Mouse (Mus musculus) kidney, embryonic 15.5 days (tissue): ENCODE measurements around the gene Nr1i2. TPM values are rescaled to one million over a fixed set of nuclear protein-coding genes. Genes with fewer than 3 reads are reported as not detected.
"Not testable (repeated sequence)": the region's sequence is repeated elsewhere in the genome, so short reads cannot be mapped to it uniquely, and the experiment has no call there.

Experiments
- ATAC-seq: fragments of 200-750 bp; cut with Nextera tagmentation; replicated peaks from 2 replicates; pipeline ENCODE4 v1.8.0; 2017; ENCODE audit warnings: moderate TSS enrichment; ENCODE audit not compliant: low FRiP score
- H3K27ac ChIP-seq: fragments of 300-500 bp; sonication (generic); 2 replicates; pipeline ENCODE4 v1.5.1; 2015; ENCODE audit warnings: mild to moderate bottlenecking, inconsistent platforms
- H3K27me3 ChIP-seq: fragments of 300-500 bp; sonication (generic); 2 replicates; pipeline ENCODE4 v1.6.1; 2015; ENCODE audit warnings: inconsistent platforms
- H3K36me3 ChIP-seq: fragments of 300-500 bp; sonication (generic); 2 replicates; pipeline ENCODE4 v1.6.1; 2015; ENCODE audit warnings: inconsistent platforms
- H3K4me1 ChIP-seq: fragments of 300-500 bp; sonication (generic); 2 replicates; pipeline ENCODE4 v1.6.1; 2015; ENCODE audit warnings: inconsistent platforms
- H3K4me2 ChIP-seq: fragments of 300-500 bp; sonication (generic); 2 replicates; pipeline ENCODE4 v1.6.1; 2015; ENCODE audit warnings: moderate library complexity, mild to moderate bottlenecking, inconsistent platforms
- H3K4me3 ChIP-seq: fragments of 300-500 bp; sonication (generic); replicated peaks from 2 replicates; pipeline ENCODE4 v1.5.1; 2015; ENCODE audit warnings: mild to moderate bottlenecking, inconsistent platforms
- H3K9ac ChIP-seq: fragments of 300-500 bp; sonication (generic); 2 replicates; pipeline ENCODE4 v1.6.1; 2015; ENCODE audit warnings: mild to moderate bottlenecking, inconsistent platforms
- H3K9me3 ChIP-seq: fragments of 300-500 bp; sonication (generic); replicated peaks from 2 replicates; pipeline ENCODE4 v1.6.1; 2016; ENCODE audit warnings: inconsistent platforms
- WGBS: fragments of 180-500 bp; shearing (Covaris S2); methylation state at CpG from one replicate; pipeline ENCODE4 v1.1.7; 2015; ENCODE audit warnings: mixed read lengths; 5-methylcytosine and 5-hydroxymethylcytosine counted together
- polyA plus RNA-seq: library from polyadenylated mRNA; unstranded; fragments of >200 nt; fragmentation: Nextera tagmentation; extraction: Ambion mirVana; gene quantifications from 2 replicates; pipeline ENCODE4 v1.2.1, GENCODE M21; 2015

The Nr1i2 gene
- polyA plus RNA-seq, 1 experiment from 2014 or later: 0.49 TPM

- 72% methylated on average over 5 of the region's 5 CpGs for WGBS
- H3K9ac ChIP-seq: no peak overlapping the region
- H3K4me1 ChIP-seq: peaks cover 11% of the 10 kb centered on the region
- no peak overlapping the region for H3K4me3 ChIP-seq
- H3K36me3 ChIP-seq: peaks cover 15% of the 10 kb centered on the region
- H3K9me3 ChIP-seq: no peaks in the 10 kb centered on the region
- no peaks in the 10 kb centered on the region for H3K27me3 ChIP-seq
- no peak overlapping the region for H3K4me2 ChIP-seq
- no peak overlapping the region for H3K27ac ChIP-seq
- no peak for ATAC-seq
Observed at GRCm38 (mm10) chr16:38245849-38246585, 48.6 kb downstream of the Nr1i2 start.

GRCm38 (mm10) chr16:38245379-38245778, 49.2 kb downstream of the Nr1i2 start:
- Histone ChIP-seq H3K9me3 (no peaks in the 10 kb centered on the region), H3K4me3 (no peak overlapping the region), H3K36me3 (peaks cover 21% of the 10 kb centered on the region), H3K4me2 (no peak overlapping the region), H3K27ac (no peak overlapping the region), H3K27me3 (no peaks in the 10 kb centered on the region), H3K9ac (no peak overlapping the region), H3K4me1 (peaks cover 11% of the 10 kb centered on the region)
- no peak for ATAC-seq
- 41% methylated on average over 2 of the region's 2 CpGs for WGBS

GRCm38 (mm10) chr16:38244111-38244510, 50.5 kb downstream of the Nr1i2 start:
- no peak overlapping the region for H3K4me2 ChIP-seq
- H3K4me3 ChIP-seq: no peak overlapping the region
- peaks cover 10% of the 10 kb centered on the region for H3K4me1 ChIP-seq
- H3K27ac ChIP-seq: no peak overlapping the region
- no peaks in the 10 kb centered on the region for H3K27me3 ChIP-seq
- H3K9me3 ChIP-seq: no peaks in the 10 kb centered on the region
- 91% methylated on average over 6 of the region's 6 CpGs for WGBS
- peaks cover 30% of the 10 kb centered on the region for H3K36me3 ChIP-seq
- H3K9ac ChIP-seq: no peak overlapping the region
- no peak for ATAC-seq

GRCm38 (mm10) chr16:38240167-38240566, 54.5 kb downstream of the Nr1i2 start:
- H3K27me3 ChIP-seq: no peaks in the 10 kb centered on the region
- H3K9me3 ChIP-seq: no peaks in the 10 kb centered on the region
- H3K27ac ChIP-seq: no peak overlapping the region
- H3K4me1 ChIP-seq: no peaks in the 10 kb centered on the region
- no peak for ATAC-seq
- H3K4me2 ChIP-seq: no peak overlapping the region
- no peak overlapping the region for H3K4me3 ChIP-seq
- WGBS: 96% methylated on average over 10 of the region's 10 CpGs
- peaks cover 49% of the 10 kb centered on the region for H3K36me3 ChIP-seq
- no peak overlapping the region for H3K9ac ChIP-seq

GRCm38 (mm10) chr16:38239729-38240128, 54.9 kb downstream of the Nr1i2 start:
- no peaks in the 10 kb centered on the region for H3K27me3 ChIP-seq
- H3K9ac ChIP-seq: no peak overlapping the region
- no peak overlapping the region for H3K4me3 ChIP-seq
- H3K4me1 ChIP-seq: no peaks in the 10 kb centered on the region
- ATAC-seq: no peak
- WGBS: 85% methylated on average over 5 of the region's 5 CpGs
- no peak overlapping the region for H3K27ac ChIP-seq
- H3K9me3 ChIP-seq: no peaks in the 10 kb centered on the region
- H3K36me3 ChIP-seq: peaks cover 49% of the 10 kb centered on the region
- no peak overlapping the region for H3K4me2 ChIP-seq

GRCm38 (mm10) chr16:38236936-38237585, 57.6 kb downstream of the Nr1i2 start:
- Histone ChIP-seq H3K4me2 (no peak overlapping the region), H3K4me1 (no peaks in the 10 kb centered on the region), H3K4me3 (no peak overlapping the region), H3K27ac (no peak overlapping the region), H3K9ac (no peak overlapping the region), H3K9me3 (no peaks in the 10 kb centered on the region), H3K27me3 (no peaks in the 10 kb centered on the region), H3K36me3 (peaks cover 41% of the 10 kb centered on the region)
- no peak for ATAC-seq
- 65% methylated on average over 4 of the region's 4 CpGs for WGBS

- not testable (repeated sequence) for H3K9ac ChIP-seq, H3K27me3 ChIP-seq, H3K9me3 ChIP-seq, H3K4me2 ChIP-seq, ATAC-seq, H3K4me1 ChIP-seq, H3K27ac ChIP-seq, H3K4me3 ChIP-seq
- H3K36me3 ChIP-seq: peaks cover 52% of the 10 kb centered on the region
- WGBS: 90% methylated on average over 5 of the region's 5 CpGs
Observed at GRCm38 (mm10) chr16:38222491-38222890, 72.1 kb downstream of the Nr1i2 start.

- no peak for ATAC-seq
- H3K27ac ChIP-seq: no peak overlapping the region
Observed at GRCm38 (mm10) chr16:38205272-38205671, 89.4 kb downstream of the Nr1i2 start.

More at GRCm38 (mm10) chr16:38205272-38205671, 89.4 kb downstream of the Nr1i2 start:
- Histone ChIP-seq H3K4me3 (no peak overlapping the region), H3K27me3 (no peaks in the 10 kb centered on the region), H3K36me3 (peaks cover 57% of the 10 kb centered on the region), H3K4me2 (no peak overlapping the region), H3K9ac (no peak overlapping the region), H3K9me3 (no peaks in the 10 kb centered on the region), H3K4me1 (no peaks in the 10 kb centered on the region)
- 93% methylated on average over 7 of the region's 7 CpGs for WGBS

Other genes starting within 250 kb of the Nr1i2 start
- gene Gsk3b, start 205.8 kb downstream of the Nr1i2 start, polyA plus RNA-seq: 58.4 and 60.0 TPM in 2 replicates
- gene Maats1, start 47.3 kb upstream of the Nr1i2 start, polyA plus RNA-seq: 0.14 and 0.27 TPM in 2 replicates
- gene Cox17, start 52.2 kb upstream of the Nr1i2 start, polyA plus RNA-seq: 167 and 189 TPM in 2 replicates
- gene Gm21987, start 52.2 kb upstream of the Nr1i2 start, polyA plus RNA-seq: not detected in 2 replicates
- gene Popdc2, start 67.4 kb upstream of the Nr1i2 start, polyA plus RNA-seq: 1.1 and 5.7 TPM in 2 replicates
- gene Pla1a, start 138.3 kb upstream of the Nr1i2 start, polyA plus RNA-seq: 3.9 and 4.2 TPM in 2 replicates
- 93.2 and 102 TPM in 2 replicates for gene Adprh, start 157.9 kb upstream of the Nr1i2 start, polyA plus RNA-seq
- gene Cd80, start 160.7 kb upstream of the Nr1i2 start, polyA plus RNA-seq: 0.29 and 0.50 TPM in 2 replicates
- 32.1 and 32.3 TPM in 2 replicates for gene Timmdc1, start 227.8 kb upstream of the Nr1i2 start, polyA plus RNA-seq